Mouse (Mus musculus) limb, embryonic 13.5 days (tissue): ENCODE measurements at regions not wholly inside any gene's neighbourhood (a gene's known extent, or its start where the extent isn't known, plus 50 kb on each side); places are given as distances from the start of the nearest gene placed in this dataset.

Source experiments
- ATAC-seq: fragments of 200-750 bp; cut with Nextera tagmentation; 2 replicates; pipeline ENCODE4 v1.8.0; 2017; ENCODE audit warnings: low read depth, moderate number of reproducible peaks, moderate TSS enrichment; ENCODE audit not compliant: low FRiP score
- H3K27ac ChIP-seq: fragments of 300-500 bp; sonication (generic); 2 replicates; pipeline ENCODE4 v1.5.1; 2015; ENCODE audit warnings: inconsistent platforms, mild to moderate bottlenecking, moderate library complexity
- H3K27me3 ChIP-seq: fragments of 300-500 bp; sonication (generic); 2 replicates; pipeline ENCODE4 v1.6.1; 2015; ENCODE audit warnings: mild to moderate bottlenecking, inconsistent platforms
- H3K36me3 ChIP-seq: fragments of 300-500 bp; sonication (generic); 2 replicates; pipeline ENCODE4 v1.6.1; 2015; ENCODE audit warnings: inconsistent platforms, mild to moderate bottlenecking, moderate library complexity
- H3K4me1 ChIP-seq: fragments of 300-500 bp; sonication (generic); 2 replicates; pipeline ENCODE4 v1.6.1; 2015; ENCODE audit warnings: inconsistent platforms
- H3K4me2 ChIP-seq: fragments of 300-500 bp; sonication (generic); replicated peaks from 2 replicates; pipeline ENCODE4 v1.6.1; 2015; ENCODE audit warnings: inconsistent platforms, mild to moderate bottlenecking, moderate library complexity
- H3K4me3 ChIP-seq: fragments of 300-500 bp; sonication (generic); 2 replicates; pipeline ENCODE4 v1.5.1; 2015; ENCODE audit warnings: moderate library complexity, mild to moderate bottlenecking, inconsistent platforms
- H3K9ac ChIP-seq: fragments of 300-500 bp; sonication (generic); 2 replicates; pipeline ENCODE4 v1.6.1; 2015; ENCODE audit warnings: mild to moderate bottlenecking, inconsistent platforms
- H3K9me3 ChIP-seq: fragments of 300-500 bp; sonication (generic); 2 replicates; pipeline ENCODE4 v1.6.1; 2016; ENCODE audit warnings: inconsistent platforms
- WGBS: fragments of 180-500 bp; shearing (Covaris S2); methylation state at CpG from one replicate; pipeline ENCODE4 v1.1.7; 2015; 5-methylcytosine and 5-hydroxymethylcytosine counted together

DNA sequence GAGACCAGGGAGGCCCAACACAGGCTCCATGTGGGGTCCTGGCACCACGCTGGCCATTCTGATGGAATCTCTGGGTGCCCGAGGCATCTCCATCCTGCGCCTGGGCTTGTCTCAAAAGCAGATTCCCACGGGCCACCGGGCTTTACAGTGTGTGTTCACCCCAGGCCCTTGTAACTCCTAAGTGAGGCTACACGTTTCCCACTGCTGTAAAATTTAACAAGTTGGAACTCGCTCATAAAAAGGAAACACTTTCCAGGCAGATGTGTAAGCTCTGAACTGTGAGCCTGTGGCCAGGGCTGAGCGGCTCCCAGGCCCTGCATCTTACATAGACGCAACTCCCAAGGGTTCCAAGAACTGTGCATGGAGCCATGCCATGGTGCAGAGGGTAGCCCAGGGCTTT, 296.3 kb upstream of the Rtl1 start:
- H3K36me3 ChIP-seq: no peaks in the 10 kb centered on the region
- peaks cover 20% of the 10 kb centered on the region for H3K27me3 ChIP-seq
- H3K9me3 ChIP-seq: no peaks in the 10 kb centered on the region
- ATAC-seq: peak; percentile 82
- peak overlapping the region; percentile 44; the same call in 1 of the 2 replicates for H3K27ac ChIP-seq
- H3K4me2 ChIP-seq: no peak overlapping the region; the same call in 1 of the 2 replicates
- H3K9ac ChIP-seq: no peak overlapping the region
- H3K4me3 ChIP-seq: no peak overlapping the region
- WGBS: 35% methylated on average over 9 of the region's 9 CpGs
- H3K4me1 ChIP-seq: peaks cover 62% of the 10 kb centered on the region

DNA sequence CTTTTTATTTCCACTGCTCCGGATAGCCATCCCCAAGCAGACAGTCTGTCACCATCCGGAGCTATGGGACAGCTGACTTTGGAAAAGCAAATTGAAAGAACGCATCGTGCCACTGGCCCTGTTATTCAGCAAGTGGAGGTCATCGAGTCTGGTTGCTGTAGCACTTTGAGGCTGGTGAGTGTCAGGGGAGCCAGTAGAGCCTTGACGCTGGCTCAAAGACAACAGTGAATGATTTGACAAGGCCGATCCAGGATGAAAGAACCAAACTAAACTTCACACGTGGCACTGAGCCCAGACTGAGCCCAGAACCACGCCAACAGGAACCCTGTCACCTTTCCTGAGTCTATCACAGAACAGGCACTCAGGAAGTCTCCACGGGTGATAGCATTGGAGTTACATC, 296.8 kb upstream of the Rtl1 start:
- Histone ChIP-seq H3K9me3 (no peaks in the 10 kb centered on the region), H3K27me3 (peaks cover 15% of the 10 kb centered on the region), H3K9ac (no peak overlapping the region), H3K27ac (peak overlapping the region; percentile 44; the same call in 1 of the 2 replicates), H3K4me3 (no peak overlapping the region), H3K36me3 (no peaks in the 10 kb centered on the region), H3K4me2 (no peak overlapping the region; the same call in 1 of the 2 replicates), H3K4me1 (peaks cover 62% of the 10 kb centered on the region)
- 64% methylated on average over 10 of the region's 10 CpGs for WGBS
- no peak for ATAC-seq

DNA sequence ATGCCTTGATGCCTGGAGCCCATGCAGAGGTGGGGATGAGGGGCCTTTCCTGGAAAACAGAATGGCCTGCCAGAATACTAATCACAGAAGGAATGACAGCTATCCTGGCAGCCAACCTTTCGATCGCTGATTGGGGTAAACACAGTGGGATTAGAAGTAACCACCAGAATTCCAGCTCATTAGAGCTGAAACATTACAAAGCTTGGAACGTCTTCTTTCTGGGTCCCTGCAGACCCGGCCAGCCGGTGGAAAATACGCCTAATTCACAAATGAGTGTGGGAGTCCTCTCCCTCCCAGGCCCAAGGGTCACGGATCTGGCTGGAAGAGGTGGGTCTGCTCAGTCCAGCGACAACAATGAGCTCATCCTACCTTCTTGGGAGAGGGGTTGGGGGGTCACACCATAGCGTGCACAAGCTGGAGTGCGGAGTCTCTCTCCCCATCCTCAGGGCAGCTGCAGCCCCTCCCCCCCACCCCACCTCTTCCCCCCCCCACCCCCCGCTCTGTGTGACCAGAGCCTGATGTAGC, 297.8 kb upstream of the Rtl1 start:
- H3K27ac ChIP-seq: no peak overlapping the region
- peaks cover 59% of the 10 kb centered on the region for H3K4me1 ChIP-seq
- H3K9me3 ChIP-seq: no peaks in the 10 kb centered on the region

DNA sequence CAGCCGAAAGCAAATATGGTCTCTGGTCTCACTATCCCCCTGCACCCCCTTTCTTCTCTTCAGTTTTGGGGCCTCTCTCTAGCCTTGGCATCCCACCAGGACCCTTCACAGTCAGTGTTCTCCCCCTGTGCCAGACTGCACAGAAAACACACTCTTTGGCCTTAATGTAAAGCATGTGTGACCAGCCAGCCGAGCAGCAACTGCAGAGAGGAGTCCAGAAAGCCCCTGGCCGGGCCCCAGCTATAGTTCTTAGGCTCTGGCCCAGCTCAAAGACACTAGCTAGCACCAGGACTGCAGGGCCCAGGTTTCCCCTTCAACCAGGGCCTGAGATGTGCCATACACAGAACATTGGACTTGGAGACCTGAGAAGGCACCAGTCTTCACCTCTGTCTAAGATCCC, 299.3 kb upstream of the Rtl1 start:
- no peak overlapping the region for H3K27ac ChIP-seq
- no peaks in the 10 kb centered on the region for H3K9me3 ChIP-seq
- no peak overlapping the region for H3K9ac ChIP-seq
- no peaks in the 10 kb centered on the region; the same call in 1 of the 2 replicates for H3K27me3 ChIP-seq
- H3K4me1 ChIP-seq: peaks cover 48% of the 10 kb centered on the region
- H3K4me2 ChIP-seq: no peak overlapping the region
- 38% methylated on average over 3 of the region's 3 CpGs for WGBS
- no peak; the same call in 1 of the 2 replicates for ATAC-seq
- H3K4me3 ChIP-seq: no peak overlapping the region
- H3K36me3 ChIP-seq: no peaks in the 10 kb centered on the region

More for the DNA sequence above, 297.8 kb upstream of the Rtl1 start:
- H3K4me2 ChIP-seq: no peak overlapping the region
- ATAC-seq: no peak
- H3K4me3 ChIP-seq: no peak overlapping the region
- peaks cover 9% of the 10 kb centered on the region for H3K27me3 ChIP-seq
- WGBS: 73% methylated on average over 11 of the region's 11 CpGs
- no peaks in the 10 kb centered on the region for H3K36me3 ChIP-seq
- no peak overlapping the region for H3K9ac ChIP-seq

DNA sequence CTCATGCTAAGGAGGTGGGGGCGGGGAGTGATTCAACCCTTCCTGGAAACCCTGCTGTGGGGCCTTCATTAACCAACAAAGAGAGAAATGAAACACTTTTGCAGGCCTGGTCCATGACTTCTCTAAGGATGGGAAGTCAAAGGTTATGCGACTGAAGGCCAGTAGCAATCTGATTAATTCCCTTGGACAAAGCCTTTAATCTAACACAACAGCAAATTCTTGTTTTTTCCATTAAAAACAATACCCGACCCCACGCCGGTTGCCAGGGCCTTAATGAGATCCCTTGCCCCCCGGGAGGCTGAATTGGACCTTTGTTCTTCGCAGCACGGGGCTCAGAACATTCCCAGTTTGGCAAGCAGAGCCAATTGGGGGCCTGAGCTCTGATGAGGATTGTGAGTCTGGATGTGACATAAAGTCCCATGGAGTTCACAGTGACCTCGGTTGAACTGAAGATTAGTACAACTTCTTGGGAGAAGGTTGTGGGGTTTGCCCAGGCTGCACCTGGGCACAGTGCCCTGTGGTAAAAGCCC, 310.9 kb upstream of the Rtl1 start:
- no peak overlapping the region for H3K9ac ChIP-seq
- 36% methylated on average over 9 of the region's 9 CpGs for WGBS
- no peak overlapping the region for H3K27ac ChIP-seq
- H3K4me3 ChIP-seq: no peak overlapping the region
- H3K9me3 ChIP-seq: no peaks in the 10 kb centered on the region
- no peak overlapping the region for H3K4me2 ChIP-seq
- H3K36me3 ChIP-seq: no peaks in the 10 kb centered on the region
- no peak for ATAC-seq
- H3K27me3 ChIP-seq: no peaks in the 10 kb centered on the region
- peaks cover 22% of the 10 kb centered on the region for H3K4me1 ChIP-seq

DNA sequence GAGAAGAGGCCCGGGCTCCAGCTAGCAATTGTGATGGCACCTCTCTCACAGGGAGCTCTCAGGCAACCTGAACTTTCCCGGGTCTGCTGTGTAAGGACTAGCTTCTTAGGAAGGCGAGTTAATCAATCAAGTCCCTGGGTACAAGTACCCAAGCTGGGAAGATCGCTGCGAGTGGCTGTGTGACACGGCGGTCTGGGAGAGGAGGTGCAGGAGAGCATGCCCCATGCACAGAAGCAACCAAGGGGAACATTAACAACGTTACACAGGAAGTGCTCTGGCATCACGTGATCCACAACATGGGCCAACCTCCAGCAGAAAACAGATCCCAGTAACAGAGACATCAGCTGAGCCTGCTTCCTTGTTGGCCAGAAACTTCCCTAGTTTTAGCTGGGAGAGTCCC, 311.4 kb upstream of the Rtl1 start:
- Histone ChIP-seq H3K4me2 (no peak overlapping the region), H3K9ac (no peak overlapping the region), H3K4me3 (no peak overlapping the region), H3K36me3 (no peaks in the 10 kb centered on the region), H3K27ac (no peak overlapping the region), H3K27me3 (no peaks in the 10 kb centered on the region), H3K9me3 (no peaks in the 10 kb centered on the region), H3K4me1 (peaks cover 22% of the 10 kb centered on the region)
- no peak for ATAC-seq
- WGBS: 72% methylated on average over 9 of the region's 9 CpGs

DNA sequence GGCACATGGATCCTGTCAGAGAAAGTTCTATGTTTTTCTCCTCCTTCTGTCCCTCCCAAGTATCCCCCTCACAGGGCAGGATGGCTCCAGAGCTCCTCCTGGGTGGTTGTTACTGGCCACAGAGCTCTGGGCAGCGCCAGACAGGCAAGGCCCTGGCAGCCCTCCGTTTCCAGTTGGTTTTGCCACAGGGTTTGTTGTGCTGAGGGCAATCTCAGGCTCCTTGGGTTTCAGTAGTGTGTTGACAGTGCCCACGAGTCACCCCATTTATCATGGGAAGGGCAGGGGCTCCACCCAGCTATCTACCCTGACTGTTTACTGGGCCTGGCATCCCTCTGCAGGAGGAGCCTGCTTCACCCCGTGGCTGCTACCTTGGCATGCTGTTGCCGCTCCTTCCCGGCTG, 317.6 kb upstream of the Rtl1 start:
- Histone ChIP-seq H3K4me1 (peaks cover 33% of the 10 kb centered on the region), H3K27ac (no peak overlapping the region), H3K4me3 (no peak overlapping the region), H3K36me3 (no peaks in the 10 kb centered on the region), H3K9ac (no peak overlapping the region), H3K4me2 (no peak overlapping the region), H3K27me3 (no peaks in the 10 kb centered on the region; the same call in 1 of the 2 replicates), H3K9me3 (no peaks in the 10 kb centered on the region)
- ATAC-seq: no peak
- WGBS: 76% methylated on average over 6 of the region's 6 CpGs

DNA sequence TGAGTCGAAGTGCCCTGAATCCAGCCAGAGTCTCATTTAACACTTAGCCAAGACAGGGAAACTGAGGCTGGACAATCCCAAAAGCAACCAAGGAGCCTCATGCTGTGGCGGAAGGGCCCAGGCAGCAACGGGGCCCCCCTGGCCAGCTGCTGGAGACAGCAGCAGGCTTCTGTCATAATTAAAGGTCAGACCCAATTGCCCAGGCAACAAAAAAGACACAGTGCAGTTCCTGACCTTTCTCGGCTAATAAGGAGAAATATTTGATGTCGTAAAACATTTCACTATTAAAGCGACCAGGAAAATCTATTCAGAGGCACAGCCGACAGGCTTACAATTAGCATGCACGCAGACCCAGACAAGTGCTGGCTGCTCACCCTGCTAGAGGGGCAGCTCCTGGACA, 318.8 kb upstream of the Rtl1 start:
- Histone ChIP-seq H3K9me3 (no peaks in the 10 kb centered on the region), H3K9ac (no peak overlapping the region), H3K27ac (no peak overlapping the region), H3K4me2 (no peak overlapping the region), H3K4me1 (peaks cover 29% of the 10 kb centered on the region), H3K36me3 (no peaks in the 10 kb centered on the region), H3K27me3 (no peaks in the 10 kb centered on the region; the same call in 1 of the 2 replicates), H3K4me3 (no peak overlapping the region)
- no peak for ATAC-seq
- WGBS: 31% methylated on average over 8 of the region's 8 CpGs

DNA sequence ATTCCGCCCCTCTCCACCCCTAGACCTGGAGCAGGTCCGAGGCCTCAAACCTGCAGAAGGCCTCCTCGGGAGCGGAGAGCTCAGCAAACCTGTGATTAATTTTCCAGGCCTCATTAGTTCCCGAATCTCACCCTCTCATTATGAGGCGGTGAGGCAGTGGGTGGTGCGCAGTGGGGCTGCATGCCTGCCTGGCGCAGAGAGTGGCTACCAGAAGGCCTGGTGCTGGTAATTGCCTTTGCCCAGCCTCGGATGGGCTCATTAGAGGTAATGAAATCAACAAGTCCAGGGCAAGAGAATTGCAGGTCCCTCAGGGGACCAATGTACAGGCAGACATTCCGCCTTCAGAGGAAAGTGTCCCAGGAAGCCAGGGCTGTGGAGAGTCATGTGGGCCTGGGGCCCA, 322.0 kb upstream of the Rtl1 start:
- 19% methylated on average over 10 of the region's 10 CpGs for WGBS
- no peak overlapping the region for H3K27ac ChIP-seq
- ATAC-seq: no peak
- H3K4me2 ChIP-seq: no peak overlapping the region
- no peaks in the 10 kb centered on the region for H3K36me3 ChIP-seq
- H3K4me1 ChIP-seq: peaks cover 29% of the 10 kb centered on the region
- no peak overlapping the region for H3K9ac ChIP-seq
- no peak overlapping the region for H3K4me3 ChIP-seq
- no peaks in the 10 kb centered on the region for H3K9me3 ChIP-seq
- no peaks in the 10 kb centered on the region; the same call in 1 of the 2 replicates for H3K27me3 ChIP-seq

DNA sequence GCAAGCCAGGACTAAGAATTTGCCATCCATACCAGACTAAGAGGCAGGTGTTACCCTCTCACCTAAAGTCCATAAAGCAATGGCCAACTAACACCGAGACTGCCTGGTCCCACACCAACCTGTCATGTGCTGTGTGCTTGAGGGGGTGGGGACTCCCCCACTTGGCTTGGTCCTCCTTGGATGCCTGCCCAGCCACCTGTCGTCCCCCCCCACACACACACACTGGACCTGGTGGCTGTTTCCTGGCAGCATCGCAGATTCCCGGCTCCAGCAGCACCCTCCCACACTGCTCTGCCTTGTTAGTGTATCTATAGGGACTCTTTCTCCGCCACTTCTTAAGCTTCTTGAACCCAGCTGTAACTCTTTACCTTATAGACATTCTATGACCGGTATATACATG, 325.7 kb upstream of the Rtl1 start:
- no peaks in the 10 kb centered on the region for H3K36me3 ChIP-seq
- no peak overlapping the region for H3K4me3 ChIP-seq
- no peaks in the 10 kb centered on the region for H3K27me3 ChIP-seq
- 68% methylated on average over 6 of the region's 6 CpGs for WGBS
- H3K9ac ChIP-seq: no peak overlapping the region
- no peak overlapping the region for H3K27ac ChIP-seq
- no peak overlapping the region for H3K4me2 ChIP-seq
- ATAC-seq: no peak
- H3K9me3 ChIP-seq: no peaks in the 10 kb centered on the region
- H3K4me1 ChIP-seq: peaks cover 17% of the 10 kb centered on the region

DNA sequence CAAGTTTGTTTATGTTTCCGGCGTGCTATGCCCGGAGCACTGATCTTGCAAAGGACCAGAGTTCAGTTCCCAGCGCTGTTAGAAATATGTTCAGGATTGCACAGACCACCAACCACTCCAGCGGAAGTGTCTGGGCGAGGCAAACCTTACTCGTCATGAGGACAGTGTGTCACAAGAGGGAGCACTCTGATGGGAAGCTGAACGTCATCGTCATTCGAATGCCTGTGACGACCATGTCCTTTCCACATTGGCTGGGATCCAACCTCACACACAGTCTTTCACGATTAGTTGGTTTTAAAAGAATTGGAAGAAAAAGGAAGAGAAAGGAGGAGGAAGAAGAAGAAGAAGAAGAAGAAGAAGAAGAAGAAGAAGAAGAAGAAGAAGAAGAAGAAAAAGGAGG, 326.5 kb upstream of the Rtl1 start:
- no peak for ATAC-seq
- 54% methylated on average over 12 of the region's 12 CpGs for WGBS
- no peaks in the 10 kb centered on the region for H3K9me3 ChIP-seq
- H3K4me2 ChIP-seq: no peak overlapping the region
- no peaks in the 10 kb centered on the region for H3K36me3 ChIP-seq
- H3K27me3 ChIP-seq: no peaks in the 10 kb centered on the region
- no peak overlapping the region for H3K27ac ChIP-seq
- H3K4me3 ChIP-seq: no peak overlapping the region
- H3K4me1 ChIP-seq: peaks cover 10% of the 10 kb centered on the region
- no peak overlapping the region for H3K9ac ChIP-seq

DNA sequence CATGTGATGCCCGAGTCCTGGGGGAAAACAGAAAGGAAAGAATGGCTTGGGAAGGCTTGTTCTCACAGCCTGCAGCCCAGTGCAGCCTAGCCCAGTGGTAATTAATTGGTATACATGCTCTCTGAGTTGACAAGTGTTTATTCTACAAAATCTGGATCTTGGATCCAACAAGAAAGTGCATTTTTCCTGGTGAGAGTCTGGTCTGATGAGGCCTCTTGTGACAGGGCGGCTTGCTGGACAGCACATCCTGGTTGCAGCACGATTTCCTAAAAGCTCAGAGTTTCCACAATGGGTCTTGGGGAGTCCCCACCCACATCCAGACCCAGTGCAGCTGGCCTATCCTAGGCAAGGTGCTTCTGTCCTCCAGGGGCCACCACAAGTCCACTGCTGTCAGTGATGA, 332.7 kb upstream of the Dio3 start:
- H3K36me3 ChIP-seq: no peaks in the 10 kb centered on the region
- ATAC-seq: no peak
- H3K9me3 ChIP-seq: peaks cover 3% of the 10 kb centered on the region; the same call in 1 of the 2 replicates
- H3K9ac ChIP-seq: no peak overlapping the region
- no peak overlapping the region for H3K27ac ChIP-seq
- H3K4me1 ChIP-seq: peaks cover 39% of the 10 kb centered on the region
- 0 out of 2 replicates have a peak, but pooled peaks cover 7% of the 10 kb centered on the region for H3K27me3 ChIP-seq
- H3K4me3 ChIP-seq: no peak overlapping the region
- WGBS: 85% methylated on average over 3 of the region's 3 CpGs
- H3K4me2 ChIP-seq: no peak overlapping the region

DNA sequence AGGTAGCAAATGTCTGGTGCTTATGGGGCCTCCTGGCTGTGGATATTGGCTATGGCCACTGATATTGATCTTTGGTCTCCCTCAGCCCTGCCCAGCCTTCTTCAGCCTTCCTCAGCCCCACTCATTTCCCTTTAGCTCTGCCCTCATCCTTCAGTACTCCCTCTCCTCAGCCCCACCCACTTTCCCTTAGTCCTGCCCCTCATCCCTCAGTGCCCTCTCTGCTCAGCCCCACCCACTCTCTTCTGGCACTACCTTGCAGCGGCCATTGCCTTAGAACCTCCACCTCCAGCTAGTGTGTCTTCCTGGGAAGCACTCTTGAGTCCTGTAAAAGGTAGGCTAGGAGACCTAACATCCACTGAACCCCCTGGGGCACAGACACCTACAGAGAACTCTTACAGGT, 331.9 kb upstream of the Dio3 start:
- H3K27ac ChIP-seq: no peak overlapping the region
- no peak overlapping the region for H3K4me3 ChIP-seq
- 0 out of 2 replicates have a peak, but pooled peaks cover 7% of the 10 kb centered on the region for H3K27me3 ChIP-seq
- peaks cover 42% of the 10 kb centered on the region for H3K4me1 ChIP-seq
- no peak overlapping the region for H3K9ac ChIP-seq
- peaks cover 3% of the 10 kb centered on the region; the same call in 1 of the 2 replicates for H3K9me3 ChIP-seq
- WGBS: 47% methylated on average over 1 of the region's 1 CpGs
- H3K4me2 ChIP-seq: no peak overlapping the region
- H3K36me3 ChIP-seq: no peaks in the 10 kb centered on the region
- no peak for ATAC-seq
